Mouse (Mus musculus) splenic B cell, adult 2 months (primary cell): ENCODE measurements at regions not wholly inside any gene's neighbourhood (a gene's known extent, or its start where the extent isn't known, plus 50 kb on each side); places are given as distances from the start of the nearest gene placed in this dataset.
A peak's percentile ranks its signal among the peaks of the same experiment; 100 is the strongest.

Source experiments
- DNase-seq: peaks from one replicate; pipeline ENCODE4 v3.0.0-alpha.2; 2011; ENCODE audit warnings: low read depth, low spot score
- H3K27me3 ChIP-seq: 2 replicates; pipeline ENCODE4 v1.6.1; 2012; ENCODE audit warnings: mild to moderate bottlenecking, low read length, moderate library complexity, mixed read lengths; ENCODE audit not compliant: control insufficient read depth, poor library complexity, insufficient read depth, severe bottlenecking
- H3K36me3 ChIP-seq: 2 replicates; pipeline ENCODE4 v1.6.1; 2012; ENCODE audit warnings: mild to moderate bottlenecking, low read length, moderate library complexity, mixed read lengths; ENCODE audit not compliant: control insufficient read depth, poor library complexity, insufficient read depth, severe bottlenecking

DNA sequence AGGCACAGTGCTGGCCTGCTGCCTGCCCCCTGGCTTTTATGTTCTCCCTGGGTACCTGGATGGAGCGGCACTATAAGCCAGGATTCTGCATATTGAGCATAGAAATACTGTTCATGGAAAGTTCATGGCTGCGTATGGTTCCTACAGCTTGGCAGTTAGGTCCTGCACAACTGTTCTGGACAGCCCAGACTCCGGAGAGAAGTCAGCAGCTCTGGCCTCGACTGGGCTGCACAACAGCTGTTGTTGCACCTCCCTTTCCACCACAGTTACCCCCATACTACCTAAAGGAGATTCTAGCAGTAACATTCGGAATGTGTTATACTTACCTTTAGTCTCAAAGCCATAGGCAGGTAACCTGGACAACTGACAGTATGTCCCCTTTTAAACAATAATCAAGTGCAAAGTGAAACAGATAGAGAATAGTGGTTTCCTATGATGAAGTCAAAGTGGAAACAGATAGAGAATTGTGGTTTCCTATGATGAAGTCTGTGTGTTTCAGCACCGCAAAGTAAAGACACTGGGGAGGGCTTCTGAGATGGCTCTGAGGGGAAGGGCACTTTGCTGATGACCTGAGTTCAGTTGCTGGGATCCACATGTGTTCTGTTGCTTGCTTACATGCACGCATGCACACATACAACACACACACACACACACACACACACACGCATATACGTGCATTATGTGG lies 2099.2 kb downstream of the 4930444P10Rik start:
- Histone ChIP-seq H3K27me3 (no peaks in the 10 kb centered on the region), H3K36me3 (no peaks in the 10 kb centered on the region)
- no peak for DNase-seq

DNA sequence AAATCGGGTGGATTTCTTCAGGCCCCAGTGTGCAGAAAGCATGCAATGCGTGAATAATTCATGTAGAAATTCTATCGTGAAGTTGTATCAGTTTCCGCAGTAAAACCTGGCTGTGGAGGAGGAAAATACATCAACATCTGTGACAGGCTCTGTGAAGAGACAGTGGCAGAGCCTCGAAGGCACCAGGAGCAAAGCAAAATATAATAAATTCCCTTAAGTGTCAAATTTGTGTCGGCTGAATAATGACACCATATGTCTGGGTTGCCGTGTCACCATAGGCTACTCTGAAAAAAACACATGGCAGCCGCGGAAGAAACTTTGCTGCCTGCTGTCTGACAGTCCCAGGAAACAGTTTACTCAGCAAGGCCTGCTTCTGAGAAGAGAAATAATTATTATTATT lies 2100.1 kb downstream of the 4930444P10Rik start:
- H3K36me3 ChIP-seq = no peaks in the 10 kb centered on the region
- no peaks in the 10 kb centered on the region for H3K27me3 ChIP-seq
- no peak for DNase-seq

GRCm38 (mm10) chr1:13989360-13989759 lies 2103.8 kb downstream of the 4930444P10Rik start:
- Histone ChIP-seq H3K36me3 (no peaks in the 10 kb centered on the region), H3K27me3 (no peaks in the 10 kb centered on the region)
- DNase-seq = no peak

GRCm38 (mm10) chr1:13984833-13985232 lies 2108.3 kb downstream of the 4930444P10Rik start:
- peak; percentile 55 for DNase-seq
- no peaks in the 10 kb centered on the region for H3K27me3 ChIP-seq
- no peaks in the 10 kb centered on the region for H3K36me3 ChIP-seq

DNA sequence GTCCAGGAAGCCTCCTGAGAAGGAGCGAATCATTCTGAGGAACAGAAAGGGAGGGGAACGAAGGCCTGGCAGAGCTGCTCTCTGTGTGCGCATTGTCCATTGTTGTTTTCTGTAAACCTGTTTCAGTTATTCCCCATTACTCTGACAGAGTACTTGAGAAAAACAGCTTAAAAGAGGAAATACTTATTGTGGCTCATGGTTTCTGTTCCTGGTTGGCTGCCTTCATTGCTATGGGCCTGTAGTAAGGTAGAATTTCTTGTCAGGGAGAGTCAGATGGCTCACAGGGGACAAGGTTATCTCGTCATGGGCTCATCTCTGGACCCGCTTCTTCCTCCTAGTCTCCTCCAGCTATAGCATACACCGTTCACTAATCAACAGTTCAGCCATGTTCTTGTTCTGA lies 2112.9 kb downstream of the 4930444P10Rik start:
- H3K36me3 ChIP-seq = no peaks in the 10 kb centered on the region
- DNase-seq = peak; percentile 77

GRCm38 (mm10) chr1:13978640-13979039 lies 2114.5 kb downstream of the 4930444P10Rik start:
- DNase-seq = no peak

More for the DNA sequence above, 2112.9 kb downstream of the 4930444P10Rik start:
- H3K27me3 ChIP-seq = no peaks in the 10 kb centered on the region

DNA sequence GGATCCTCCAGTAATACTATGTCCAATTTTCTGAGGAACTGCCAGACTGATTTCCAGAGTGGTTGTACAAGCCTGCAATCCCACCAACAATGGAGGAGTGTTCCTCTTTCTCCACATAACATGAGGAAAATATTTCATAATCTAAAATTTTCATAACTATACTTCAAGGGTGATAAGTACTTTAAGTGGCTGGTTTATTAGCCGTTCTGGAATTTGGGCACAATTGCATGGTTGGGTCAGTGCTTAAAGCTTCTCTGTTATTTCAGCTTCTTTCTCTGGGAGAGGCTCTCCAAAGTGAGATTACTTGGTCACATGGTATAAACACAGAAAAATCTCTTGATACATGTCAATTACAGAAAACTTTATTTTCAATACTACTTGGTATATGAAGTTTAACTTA lies 2115.9 kb downstream of the 4930444P10Rik start:
- Histone ChIP-seq H3K36me3 (no peaks in the 10 kb centered on the region), H3K27me3 (no peaks in the 10 kb centered on the region)
- DNase-seq = no peak

More at GRCm38 (mm10) chr1:13978640-13979039, 2114.5 kb downstream of the 4930444P10Rik start:
- Histone ChIP-seq H3K27me3 (no peaks in the 10 kb centered on the region), H3K36me3 (no peaks in the 10 kb centered on the region)

DNA sequence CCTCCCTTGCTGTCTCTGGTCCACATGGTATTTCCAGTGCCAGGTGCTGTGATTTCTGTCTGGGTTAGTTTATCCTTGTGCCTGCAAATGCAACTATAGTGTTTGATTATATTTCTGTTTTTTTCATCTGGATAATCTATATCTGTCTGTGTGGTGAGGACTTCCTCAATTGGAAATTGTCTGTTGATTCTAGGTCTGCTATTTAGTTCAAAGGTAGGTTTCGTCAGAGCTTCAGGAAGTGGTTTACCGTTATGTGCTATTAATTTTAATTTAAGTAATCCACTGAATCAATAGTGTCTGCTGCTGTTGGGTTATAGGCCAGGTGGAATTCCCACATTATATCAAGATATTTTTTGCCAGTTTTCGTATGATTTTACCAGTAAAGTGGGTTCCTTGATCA lies 2143.9 kb downstream of the 4930444P10Rik start:
- Histone ChIP-seq H3K27me3 (no peaks in the 10 kb centered on the region), H3K36me3 (no peaks in the 10 kb centered on the region)
- DNase-seq = no peak

DNA sequence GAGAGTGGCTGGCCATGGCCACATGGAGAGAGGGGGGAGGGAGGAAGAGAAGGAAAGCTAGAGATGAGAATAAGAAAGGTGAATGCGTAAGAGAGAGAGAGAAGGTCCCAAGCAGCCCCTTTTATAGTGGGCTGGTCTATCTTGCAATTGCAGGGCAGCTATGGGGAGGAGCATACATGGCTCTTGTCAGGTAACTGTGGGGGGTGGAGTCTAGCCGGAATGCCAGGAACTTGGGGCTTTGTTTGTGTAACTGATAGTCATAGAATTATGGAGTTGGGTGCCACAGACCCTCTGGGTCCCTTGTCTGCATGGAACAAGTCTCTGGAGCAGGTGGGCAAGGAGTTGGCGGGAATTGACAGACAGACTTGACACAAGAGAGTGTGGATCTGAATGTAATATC lies 2151.8 kb downstream of the 4930444P10Rik start:
- no peak for DNase-seq
- Histone ChIP-seq H3K36me3 (no peaks in the 10 kb centered on the region), H3K27me3 (no peaks in the 10 kb centered on the region)

GRCm38 (mm10) chr1:13938344-13938743 lies 2154.8 kb downstream of the 4930444P10Rik start:
- H3K27me3 ChIP-seq = no peaks in the 10 kb centered on the region
- no peaks in the 10 kb centered on the region for H3K36me3 ChIP-seq
- DNase-seq = no peak

GRCm38 (mm10) chr1:13935938-13936491 lies 2157.1 kb downstream of the 4930444P10Rik start:
- Histone ChIP-seq H3K27me3 (no peaks in the 10 kb centered on the region), H3K36me3 (no peaks in the 10 kb centered on the region)
- DNase-seq = no peak

- no peak for DNase-seq
- H3K27me3 ChIP-seq = no peaks in the 10 kb centered on the region
- H3K36me3 ChIP-seq = no peaks in the 10 kb centered on the region
These were observed 2164.4 kb downstream of the 4930444P10Rik start for GRCm38 (mm10) chr1:13928679-13929078.

DNA sequence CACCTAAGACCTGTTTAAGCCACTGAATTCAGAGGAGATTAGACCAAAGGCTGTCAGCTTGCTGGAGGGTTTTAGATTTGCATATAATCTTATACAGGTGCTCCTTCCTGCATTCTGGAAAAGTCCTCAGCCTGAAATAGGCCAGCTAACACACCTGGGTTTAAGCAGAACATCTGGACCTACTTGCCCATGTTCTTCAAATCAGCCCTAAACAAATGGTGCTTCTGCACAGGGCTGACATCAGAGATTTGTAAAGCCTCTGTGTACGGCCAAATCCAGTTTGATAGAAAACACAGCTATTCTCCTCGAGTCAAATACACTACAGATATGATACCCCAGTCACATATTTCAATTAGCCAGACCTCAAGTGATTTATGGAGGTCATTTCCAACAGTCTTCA lies 2165.2 kb downstream of the 4930444P10Rik start:
- no peaks in the 10 kb centered on the region for H3K27me3 ChIP-seq
- no peak for DNase-seq
- no peaks in the 10 kb centered on the region for H3K36me3 ChIP-seq

- no peak for DNase-seq
- H3K36me3 ChIP-seq = no peaks in the 10 kb centered on the region
- no peaks in the 10 kb centered on the region for H3K27me3 ChIP-seq
These were observed 2167.1 kb downstream of the 4930444P10Rik start for GRCm38 (mm10) chr1:13925994-13926393.

GRCm38 (mm10) chr1:13915216-13915615 lies 2177.9 kb downstream of the 4930444P10Rik start:
- no peak for DNase-seq
- no peaks in the 10 kb centered on the region for H3K27me3 ChIP-seq
- no peaks in the 10 kb centered on the region for H3K36me3 ChIP-seq

DNA sequence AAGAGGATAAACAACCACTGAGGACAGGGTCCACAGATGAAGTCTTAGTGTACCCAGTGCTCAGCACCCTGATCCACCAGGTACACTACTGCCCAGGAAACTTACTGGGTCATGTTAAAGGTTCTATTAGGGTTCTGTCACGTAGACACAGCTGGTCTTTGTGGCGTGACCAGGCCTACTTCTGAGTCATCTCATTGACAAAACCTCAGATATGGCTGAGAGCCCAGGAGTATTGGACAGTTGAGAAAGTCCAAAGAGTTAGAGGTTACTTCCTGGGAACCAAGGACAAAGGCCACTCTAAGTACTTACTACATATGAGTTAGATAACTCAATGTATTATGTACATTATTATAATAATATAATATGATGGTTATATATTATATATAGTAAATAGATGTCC lies 2214.0 kb downstream of the 4930444P10Rik start:
- H3K36me3 ChIP-seq = no peaks in the 10 kb centered on the region
- DNase-seq = no peak
- no peaks in the 10 kb centered on the region for H3K27me3 ChIP-seq
